Mouse (Mus musculus) embryonic fibroblast, embryonic 13.5 days (primary cell): Measurements from ENCODE around the gene Gm42417.

ENCODE experiments used
- CTCF ChIP-seq: IDR thresholded peaks from 2 replicates; pipeline ENCODE4 v1.5.1; 2011; ENCODE audit warnings: mild to moderate bottlenecking, control low read depth, low read length, moderate library complexity, borderline replicate concordance; ENCODE audit not compliant: insufficient read depth
- POLR2A ChIP-seq: IDR thresholded peaks from 2 replicates; pipeline ENCODE4 v1.6.1; 2011; ENCODE audit warnings: low read depth, mild to moderate bottlenecking, control low read depth, low read length, moderate library complexity

- TF ChIP-seq CTCF (no peak), POLR2A (no peak)
Measured at GRCm38 (mm10) chr1:36552506-36552905, 13.3 kb upstream of the Gm42417 start.
